Mouse (Mus musculus) C2C12 (cell line): ENCODE measurements around the gene Gm49425. TPM values are rescaled to one million over a fixed set of nuclear protein-coding genes. Genes with fewer than 3 reads are reported as not detected.

Experiments
- H3K27me3 ChIP-seq: one replicate; pipeline ENCODE4 v1.6.1; 2011; ENCODE audit not compliant: control insufficient read depth, insufficient read depth, insufficient read length
- H3K36me3 ChIP-seq: one replicate; pipeline ENCODE4 v1.6.1; 2011; ENCODE audit not compliant: control insufficient read depth, insufficient read depth
- H3K4me3 ChIP-seq: one replicate; pipeline ENCODE4 v1.5.1; 2011; ENCODE audit warnings: mild to moderate bottlenecking, control low read depth; ENCODE audit not compliant: poor library complexity, insufficient read depth, severe bottlenecking
- H3K79me2 ChIP-seq: one replicate; pipeline ENCODE4 v1.6.1; 2011; ENCODE audit not compliant: control insufficient read depth, insufficient read depth
- H3K79me3 ChIP-seq: one replicate; pipeline ENCODE4 v1.6.1; 2011; ENCODE audit warnings: low read depth, control low read depth
- H3ac ChIP-seq: one replicate; pipeline ENCODE3; 2011; ENCODE audit warnings: low read depth; ENCODE audit not compliant: control insufficient read depth, insufficient read length
- CEBPB ChIP-seq: IDR thresholded peaks from one replicate; pipeline ENCODE4 v1.6.1; 2011; ENCODE audit warnings: low read depth, mild to moderate bottlenecking, control low read depth, moderate library complexity
- CTCF ChIP-seq: IDR thresholded peaks from one replicate; pipeline ENCODE4 v1.5.1; 2011; ENCODE audit not compliant: control insufficient read depth, insufficient read depth, insufficient read length
- FOSL1 ChIP-seq: IDR thresholded peaks from one replicate; pipeline ENCODE4 v1.8.0; 2011; ENCODE audit warnings: mild to moderate bottlenecking, low read length; ENCODE audit not compliant: poor library complexity, insufficient read depth, severe bottlenecking
- MAX ChIP-seq: IDR thresholded peaks from one replicate; pipeline ENCODE4 v1.6.1; 2011; ENCODE audit warnings: mild to moderate bottlenecking, control low read depth
- MYOD1 ChIP-seq: IDR thresholded peaks from one replicate; pipeline ENCODE4 v1.6.1; 2011; ENCODE audit warnings: low read depth; ENCODE audit not compliant: control insufficient read depth, insufficient read length
- MYOG ChIP-seq: IDR thresholded peaks from one replicate; pipeline ENCODE4 v1.6.1; 2011; ENCODE audit not compliant: control insufficient read depth, insufficient read length; ENCODE audit errors: extremely low read depth
- USF1 ChIP-seq: IDR thresholded peaks from one replicate; pipeline ENCODE4 v1.6.1; 2011; ENCODE audit warnings: low read depth, mild to moderate bottlenecking, control low read depth, moderate library complexity
- polyA plus RNA-seq: library from polyadenylated mRNA; unstranded; fragments of >200 nt; fragmentation: generic; extraction: Trizol; gene quantifications from one replicate; pipeline ENCODE4 v1.2.1, GENCODE M21; 2012; ENCODE audit warnings: missing spikeins

Gm49425 gene
- polyA plus RNA-seq, 1 experiment: not detected

DNA sequence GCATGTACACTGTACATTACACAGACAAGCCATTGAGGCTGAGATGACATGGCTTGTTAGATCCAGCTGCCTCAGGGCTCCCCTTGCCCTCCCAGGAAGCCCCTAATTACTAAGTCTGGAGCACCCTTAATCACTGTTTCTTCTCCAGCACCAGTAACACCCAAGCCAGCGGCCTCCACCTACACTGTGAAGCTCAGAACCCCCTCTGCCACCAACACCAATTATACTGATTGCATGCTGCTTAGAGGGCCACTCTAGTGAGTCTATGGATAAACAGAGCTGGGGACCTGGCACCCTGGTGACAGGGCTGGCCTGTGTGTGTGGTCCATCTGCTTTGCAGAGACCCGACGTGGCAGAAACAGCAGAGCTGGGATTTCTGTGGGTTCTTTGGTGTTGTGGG, 27.4 kb upstream of the Gm49425 start:
- Histone ChIP-seq H3K36me3 (no peaks in the 10 kb centered on the region), H3K79me2 (no peaks in the 10 kb centered on the region), H3K27me3 (peaks cover 43% of the 10 kb centered on the region), H3K4me3 (no peak overlapping the region), H3ac (no peak overlapping the region), H3K79me3 (no peaks in the 10 kb centered on the region)
- TF ChIP-seq CTCF (no peak), MYOG (no peak), USF1 (no peak), MYOD1 (no peak), CEBPB (no peak), MAX (no peak), FOSL1 (no peak)

DNA sequence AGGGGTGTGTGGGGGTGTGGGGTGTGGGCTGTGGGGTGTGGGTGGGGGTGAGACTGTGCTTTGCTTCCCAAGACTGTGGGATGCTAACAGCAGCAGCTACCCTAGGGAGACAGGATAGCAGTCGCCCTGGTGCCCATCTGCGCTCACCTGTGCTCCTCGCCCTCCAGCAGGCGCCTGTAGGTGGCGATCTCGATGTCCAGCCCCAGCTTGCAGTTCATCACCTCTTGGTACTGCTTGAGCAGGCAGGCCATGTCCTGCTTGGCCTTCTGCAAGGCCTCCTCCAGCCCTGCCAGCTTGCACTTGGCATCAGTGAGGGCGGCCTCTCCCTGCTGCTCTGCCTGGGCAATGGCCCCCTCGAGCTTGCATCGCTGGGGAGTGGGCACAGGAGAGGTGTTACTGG, 25.5 kb upstream of the Gm49425 start:
- Histone ChIP-seq H3K79me2 (no peaks in the 10 kb centered on the region), H3K27me3 (peaks cover 26% of the 10 kb centered on the region), H3K36me3 (no peaks in the 10 kb centered on the region), H3K79me3 (no peaks in the 10 kb centered on the region), H3K4me3 (no peak overlapping the region), H3ac (no peak overlapping the region)
- TF ChIP-seq CEBPB (no peak), MYOD1 (no peak), MYOG (no peak), MAX (no peak), USF1 (no peak), CTCF (no peak), FOSL1 (no peak)

DNA sequence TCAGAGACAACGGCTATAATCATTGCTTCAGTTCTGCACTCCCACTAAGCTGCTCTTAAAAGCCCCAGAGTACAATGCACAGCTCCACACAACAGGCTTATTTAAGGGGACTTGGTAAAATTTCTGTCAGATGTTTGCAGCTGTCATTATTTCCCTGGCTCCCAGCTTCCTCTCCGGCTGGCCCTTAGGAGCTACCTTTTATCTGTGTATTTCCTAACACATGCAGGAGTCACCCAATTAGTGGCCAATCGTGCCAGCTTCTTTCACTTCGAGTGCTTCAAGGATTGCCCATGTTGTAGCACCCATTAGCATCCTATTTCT, 21.5 kb upstream of the Gm49425 start:
- H3K79me3 ChIP-seq: no peaks in the 10 kb centered on the region
- no peak overlapping the region for H3ac ChIP-seq

GRCm38 (mm10) chr15:101537864-101538579, 21.0 kb upstream of the Gm49425 start:
- no peaks in the 10 kb centered on the region for H3K36me3 ChIP-seq
- no peaks in the 10 kb centered on the region for H3K79me2 ChIP-seq
- no peak overlapping the region for H3K4me3 ChIP-seq
- peaks cover 29% of the 10 kb centered on the region for H3K27me3 ChIP-seq
- TF ChIP-seq CTCF (no peak), MYOG (no peak)
- no peak overlapping the region for H3ac ChIP-seq
- no peaks in the 10 kb centered on the region for H3K79me3 ChIP-seq

More for the DNA sequence above, 21.5 kb upstream of the Gm49425 start:
- Histone ChIP-seq H3K79me2 (no peaks in the 10 kb centered on the region), H3K4me3 (no peak overlapping the region), H3K27me3 (peaks cover 24% of the 10 kb centered on the region), H3K36me3 (no peaks in the 10 kb centered on the region)
- TF ChIP-seq MYOD1 (no peak), MAX (no peak), CTCF (no peak), FOSL1 (no peak), USF1 (no peak), MYOG (no peak), CEBPB (no peak)

DNA sequence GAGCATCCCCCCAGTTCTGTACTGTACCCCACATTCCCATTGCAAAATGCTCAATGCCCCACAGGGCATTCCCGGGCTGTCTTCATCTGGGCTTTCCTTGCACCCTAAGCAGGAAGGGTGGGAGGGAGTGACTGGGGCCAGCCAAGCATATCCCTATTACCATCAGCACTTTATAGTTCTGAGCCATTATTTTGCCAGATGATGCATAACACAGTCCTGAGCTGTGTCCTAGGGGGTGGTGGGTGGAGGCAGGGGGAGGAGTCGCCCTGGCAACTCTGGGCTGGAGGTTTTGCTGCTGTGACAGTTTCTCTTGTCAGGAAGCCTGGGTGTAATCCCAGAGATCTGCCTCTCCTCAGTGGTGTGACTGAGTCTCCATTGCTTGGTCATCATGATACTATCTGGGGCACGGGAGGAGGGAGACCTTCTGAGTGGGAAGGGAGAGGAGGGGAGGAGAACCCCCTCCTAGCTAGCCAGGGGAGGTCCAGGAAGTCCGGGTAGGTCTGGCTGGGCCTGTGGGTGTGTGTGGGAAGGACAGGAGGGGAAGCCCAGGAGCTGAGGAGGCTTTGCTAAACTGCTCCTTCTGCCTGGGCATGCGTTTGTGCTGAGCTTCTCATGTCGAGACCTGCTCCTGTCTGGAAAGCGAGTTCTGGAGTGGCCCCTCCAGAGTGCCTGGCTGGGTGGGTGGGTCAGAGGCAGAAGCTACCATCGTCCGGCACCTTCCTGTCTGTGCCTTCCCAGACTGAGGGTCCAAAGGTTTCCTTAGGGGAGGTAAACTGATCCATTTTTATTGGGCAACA, 19.2 kb upstream of the Gm49425 start:
- Histone ChIP-seq H3K79me2 (no peaks in the 10 kb centered on the region), H3K4me3 (no peak overlapping the region), H3ac (no peak overlapping the region), H3K27me3 (peaks cover 40% of the 10 kb centered on the region), H3K79me3 (no peaks in the 10 kb centered on the region), H3K36me3 (no peaks in the 10 kb centered on the region)
- no peak for TF ChIP-seq CTCF
- TF ChIP-seq MYOG: no peak
- no peak for TF ChIP-seq MAX
- no peak for TF ChIP-seq CEBPB
- TF ChIP-seq FOSL1: no peak
- TF ChIP-seq MYOD1: no peak
- TF ChIP-seq USF1: no peak

- Histone ChIP-seq H3K27me3 (peaks cover 59% of the 10 kb centered on the region), H3K79me3 (no peaks in the 10 kb centered on the region), H3K36me3 (no peaks in the 10 kb centered on the region), H3ac (no peak within 1 kb of the TSS), H3K79me2 (no peaks in the 10 kb centered on the region), H3K4me3 (no peak within 1 kb of the TSS)
- TF ChIP-seq CTCF (no peak), FOSL1 (no peak), USF1 (no peak), MYOD1 (no peak), MYOG (no peak), MAX (no peak), CEBPB (no peak)
These were observed 15.7 kb upstream of the Gm49425 start, which contains the start of gene Krt84 for GRCm38 (mm10) chr15:101532720-101533119. TSS of gene Krt84 (minus strand) at chr15:101532820.
